Mouse (Mus musculus): Measurements from ENCODE around the gene Tomm70a.

Tomm70a gene

DNA sequence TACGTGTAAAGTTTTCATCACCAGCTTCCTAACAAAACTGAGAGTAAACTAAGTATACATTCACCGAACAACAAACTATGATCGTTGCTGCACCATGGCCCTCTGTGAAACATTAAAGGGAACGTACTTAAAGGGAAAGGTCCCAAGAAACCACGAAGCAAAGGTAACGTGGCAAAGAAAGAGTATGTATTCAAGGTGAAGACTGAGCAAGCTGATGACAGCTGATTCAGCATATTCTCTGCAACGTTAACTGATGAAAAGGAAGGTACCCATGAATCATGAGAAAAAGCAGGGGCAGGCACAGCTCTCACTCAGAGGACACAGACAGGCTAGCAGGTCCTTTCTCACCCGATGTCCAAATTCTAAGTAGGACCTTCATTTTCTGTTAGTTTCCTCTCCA, 68.9 kb downstream of the Tomm70a start:
- no peak for ATAC-seq (ENCODE audit: low TSS enrichment)

- ATAC-seq (ENCODE audit: low TSS enrichment) = no peak
Observed at GRCm38 (mm10) chr16:57191214-57191613, 69.7 kb downstream of the Tomm70a start.

GRCm38 (mm10) chr16:57196590-57196989, 75.1 kb downstream of the Tomm70a start:
- no peak for ATAC-seq (ENCODE audit: low TSS enrichment)

- no peak for ATAC-seq (ENCODE audit: low TSS enrichment)
Observed at GRCm38 (mm10) chr16:57197281-57197680, 75.8 kb downstream of the Tomm70a start.

All from frontal cortex, adult (tissue).